Mouse (Mus musculus) testis, adult 2 months (tissue): ENCODE measurements at regions not wholly inside any gene's neighbourhood (a gene's known extent, or its start where the extent isn't known, plus 50 kb on each side); places are given as distances from the start of the nearest gene placed in this dataset.

Experiments used
- H3K27ac ChIP-seq: fragments of 200-500 bp; 2 replicates; pipeline ENCODE4 v1.5.1; 2012; ENCODE audit warnings: low read depth, low read length; ENCODE audit not compliant: control insufficient read depth, insufficient read depth
- H3K27me3 ChIP-seq: fragments of 200-500 bp; 2 replicates; pipeline ENCODE4 v1.6.1; 2012; ENCODE audit warnings: mild to moderate bottlenecking, low read length, moderate library complexity; ENCODE audit not compliant: control insufficient read depth, insufficient read depth
- H3K36me3 ChIP-seq: fragments of 200-500 bp; 2 replicates; pipeline ENCODE4 v1.6.1; 2012; ENCODE audit warnings: mild to moderate bottlenecking, low read length; ENCODE audit not compliant: control insufficient read depth, insufficient read depth
- H3K4me1 ChIP-seq: fragments of 200-500 bp; 2 replicates; pipeline ENCODE4 v1.6.1; 2012; ENCODE audit warnings: low read length; ENCODE audit not compliant: control insufficient read depth, insufficient read depth
- H3K4me3 ChIP-seq: fragments of 200-500 bp; 2 replicates; pipeline ENCODE4 v1.5.1; 2012; ENCODE audit warnings: low read depth, mild to moderate bottlenecking, low read length, moderate library complexity, mixed read lengths; ENCODE audit not compliant: control insufficient read depth
- CTCF ChIP-seq: fragments of 200-500 bp; IDR thresholded peaks from 2 replicates; pipeline ENCODE4 v1.5.1; 2012; ENCODE audit warnings: low read depth, mild to moderate bottlenecking, inconsistent platforms, low read length, moderate library complexity; ENCODE audit not compliant: control insufficient read depth, insufficient read depth, insufficient replicate concordance
- POLR2A ChIP-seq: fragments of 200-500 bp; IDR thresholded peaks from 2 replicates; pipeline ENCODE4 v1.6.1; 2012; ENCODE audit warnings: low read depth, mild to moderate bottlenecking, inconsistent platforms, low read length, moderate library complexity; ENCODE audit not compliant: control insufficient read depth

DNA sequence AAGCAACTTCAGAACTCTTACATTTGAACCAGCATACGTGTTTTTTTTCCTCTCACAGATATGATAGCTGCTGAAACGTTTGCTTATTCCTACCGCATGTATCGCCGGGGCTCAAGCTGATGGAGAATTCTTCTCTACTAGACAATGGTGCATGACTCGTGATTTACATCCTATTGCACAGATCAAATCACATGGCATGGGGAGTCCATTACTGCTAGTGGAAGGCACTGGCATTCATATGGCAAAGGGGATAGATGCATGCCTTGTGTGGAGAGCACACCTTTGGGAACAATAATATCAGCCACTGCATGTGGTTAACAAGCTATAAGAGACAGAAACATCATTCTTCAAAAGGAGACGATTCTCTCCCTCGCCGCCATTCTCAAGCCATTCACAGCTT is 108.4 kb upstream of the Samsn1 start:
- H3K4me1 ChIP-seq, result no peaks in the 10 kb centered on the region
- no peaks in the 10 kb centered on the region for H3K27me3 ChIP-seq
- no peak overlapping the region for H3K27ac ChIP-seq
- H3K36me3 ChIP-seq, result no peaks in the 10 kb centered on the region
- TF ChIP-seq POLR2A (no peak), CTCF (no peak)
- H3K4me3 ChIP-seq, result no peak overlapping the region

DNA sequence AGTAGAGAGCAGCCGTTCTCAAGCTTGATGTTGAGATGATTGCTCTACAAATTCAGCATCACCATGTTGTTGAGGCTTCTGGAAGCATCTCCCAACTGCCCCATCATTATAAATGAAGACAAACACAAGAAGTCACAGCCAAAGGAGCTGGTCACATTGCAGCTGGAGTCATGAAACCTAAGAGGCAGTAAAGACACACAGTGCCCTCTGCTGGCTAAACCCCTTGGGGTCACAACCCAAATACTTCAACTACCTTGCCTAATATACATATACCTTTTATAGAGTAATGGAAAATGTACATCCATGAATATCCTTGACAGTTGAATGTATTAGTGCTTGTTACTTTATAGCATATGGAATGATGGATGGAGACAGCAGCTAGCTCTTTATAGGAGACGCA is 107.9 kb upstream of the Samsn1 start:
- TF ChIP-seq CTCF (no peak), POLR2A (no peak)
- H3K27ac ChIP-seq, result no peak overlapping the region
- no peaks in the 10 kb centered on the region for H3K4me1 ChIP-seq
- no peaks in the 10 kb centered on the region for H3K36me3 ChIP-seq
- no peaks in the 10 kb centered on the region for H3K27me3 ChIP-seq
- H3K4me3 ChIP-seq, result no peak overlapping the region

DNA sequence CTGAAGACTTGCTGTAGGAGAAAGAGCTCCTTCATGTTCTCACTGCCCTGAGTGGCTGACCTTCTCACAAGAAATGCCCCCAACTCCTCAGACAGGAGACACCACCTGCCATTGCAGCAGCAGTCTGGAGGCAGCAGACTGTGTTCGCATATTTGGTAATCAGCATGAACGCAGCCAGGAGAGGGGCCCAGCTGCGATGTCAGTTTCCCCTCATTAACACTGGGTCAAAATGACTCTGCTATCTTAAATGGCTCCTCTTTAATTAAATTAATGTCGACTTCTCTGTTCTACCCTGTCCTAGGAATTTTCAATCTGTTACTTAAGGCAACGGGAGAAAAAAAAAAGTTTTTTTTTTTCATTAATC is 100.9 kb upstream of the Samsn1 start:
- peak overlapping the region; percentile 66 for H3K4me3 ChIP-seq
- no peaks in the 10 kb centered on the region for H3K27me3 ChIP-seq
- H3K27ac ChIP-seq, result no peak overlapping the region
- TF ChIP-seq POLR2A (no peak), CTCF (no peak)
- H3K4me1 ChIP-seq, result no peaks in the 10 kb centered on the region
- H3K36me3 ChIP-seq, result no peaks in the 10 kb centered on the region

DNA sequence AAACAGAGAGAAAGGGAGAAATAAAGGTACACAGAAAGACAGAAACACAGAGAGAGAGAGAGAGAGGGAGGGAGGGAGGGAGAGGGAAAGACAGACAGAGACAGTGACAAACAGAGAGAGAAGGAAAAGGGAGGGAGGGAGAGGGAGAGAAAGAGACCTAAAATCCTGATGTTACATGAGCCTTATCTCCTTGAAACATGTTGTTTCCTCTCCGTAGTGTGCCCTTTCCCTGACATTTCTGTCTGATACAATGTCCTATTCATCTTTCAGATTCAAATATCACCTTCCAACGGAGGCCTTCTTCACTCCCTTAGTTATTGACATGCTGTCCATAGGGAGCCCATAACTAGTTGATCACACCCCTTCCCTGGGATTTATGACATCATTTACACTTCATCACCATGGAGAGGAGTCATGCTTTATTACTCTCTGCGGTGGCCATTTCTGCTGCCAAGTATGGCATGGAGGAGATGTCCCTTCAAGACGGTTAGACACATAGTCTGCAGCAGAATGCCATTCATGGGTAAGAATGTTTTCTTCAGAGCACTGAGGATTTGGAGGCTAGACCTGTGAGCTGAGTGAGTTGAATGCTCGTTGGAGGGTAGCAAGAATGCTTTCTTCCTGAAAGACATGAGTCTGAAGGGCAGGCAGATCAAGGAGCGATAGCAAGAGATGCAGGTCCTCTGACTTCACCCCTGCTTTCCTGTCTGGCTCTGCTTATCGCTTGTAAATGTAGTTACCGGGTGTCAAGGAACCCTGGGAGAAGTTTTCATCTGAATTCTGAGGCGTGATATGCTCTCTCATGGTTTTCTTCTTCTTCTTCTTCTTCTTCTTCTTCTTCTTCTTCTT is 100.3 kb upstream of the Samsn1 start:
- Histone ChIP-seq H3K4me1 (no peaks in the 10 kb centered on the region), H3K27ac (peak overlapping the region; percentile 23; the same call in 1 of the 2 replicates), H3K36me3 (no peaks in the 10 kb centered on the region), H3K27me3 (no peaks in the 10 kb centered on the region), H3K4me3 (peak overlapping the region; percentile 79)
- TF ChIP-seq POLR2A, result no peak
- no peak for TF ChIP-seq CTCF

DNA sequence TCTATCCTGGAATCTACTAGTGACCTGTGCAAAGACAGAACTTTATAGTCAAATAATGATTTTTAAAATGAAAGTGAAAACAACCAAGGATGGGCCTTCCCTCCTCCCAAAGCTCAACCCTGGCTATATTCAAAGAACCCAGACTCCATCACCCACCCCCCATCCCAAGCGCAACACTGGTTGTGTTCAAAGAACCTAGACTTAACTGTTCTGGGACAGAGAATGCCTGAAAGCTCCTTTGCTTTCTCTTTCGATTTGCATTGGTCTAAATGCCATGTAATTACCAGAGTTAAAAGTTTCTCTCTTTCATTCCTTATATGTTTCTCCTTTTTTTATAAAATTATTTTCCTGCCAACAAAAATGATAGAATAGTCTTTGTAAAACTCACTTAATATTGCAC is 98.6 kb upstream of the Samsn1 start:
- TF ChIP-seq POLR2A (no peak), CTCF (no peak)
- no peaks in the 10 kb centered on the region for H3K27me3 ChIP-seq
- no peaks in the 10 kb centered on the region for H3K36me3 ChIP-seq
- no peak overlapping the region for H3K27ac ChIP-seq
- no peaks in the 10 kb centered on the region for H3K4me1 ChIP-seq
- H3K4me3 ChIP-seq, result no peak overlapping the region; the same call in 1 of the 2 replicates

DNA sequence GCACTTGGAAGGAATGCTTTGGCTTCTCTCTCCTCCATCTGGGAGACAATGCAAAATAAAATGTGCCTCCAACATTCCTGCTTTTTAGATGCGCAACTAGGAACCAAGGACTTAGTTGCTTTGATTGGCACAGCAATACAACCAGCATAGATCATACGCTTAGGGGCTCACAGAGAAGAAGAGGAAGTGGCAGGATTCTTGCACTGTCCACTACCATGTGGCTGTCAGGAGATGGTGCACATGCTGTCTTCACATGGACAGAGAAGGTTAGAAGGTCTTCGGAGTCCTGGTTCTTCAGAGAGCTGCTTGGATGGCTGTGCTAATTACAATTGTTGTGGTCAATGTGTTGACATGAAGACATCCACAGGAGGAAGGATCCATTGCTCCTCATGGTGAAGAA is 88.3 kb upstream of the Samsn1 start:
- TF ChIP-seq CTCF (no peak), POLR2A (no peak)
- Histone ChIP-seq H3K4me1 (no peaks in the 10 kb centered on the region), H3K27ac (no peak overlapping the region), H3K4me3 (no peak overlapping the region), H3K27me3 (no peaks in the 10 kb centered on the region), H3K36me3 (no peaks in the 10 kb centered on the region)

DNA sequence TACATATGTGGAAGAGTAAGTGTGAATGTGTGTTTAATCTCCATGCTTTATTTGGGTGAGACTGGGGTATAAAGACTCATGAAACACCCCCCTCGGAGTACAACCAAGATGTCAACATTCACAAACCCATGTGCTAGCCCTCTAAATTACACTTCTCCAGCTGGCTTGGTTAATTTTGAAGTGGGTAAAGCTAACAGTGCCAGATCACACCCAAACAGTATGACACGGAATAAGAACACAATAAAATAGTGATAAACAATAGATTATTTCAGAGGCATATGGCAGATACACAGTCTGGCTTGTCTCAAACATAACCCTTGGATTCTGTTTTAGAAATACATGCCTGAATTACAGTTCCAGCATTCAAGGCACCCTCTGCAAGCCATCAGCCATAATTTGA is 86.4 kb upstream of the Samsn1 start:
- H3K4me3 ChIP-seq, result no peak overlapping the region
- TF ChIP-seq CTCF, result no peak
- no peak for TF ChIP-seq POLR2A

More for the DNA sequence above, 86.4 kb upstream of the Samsn1 start:
- Histone ChIP-seq H3K27me3 (no peaks in the 10 kb centered on the region), H3K4me1 (no peaks in the 10 kb centered on the region), H3K36me3 (no peaks in the 10 kb centered on the region), H3K27ac (no peak overlapping the region)
